ENCODE assay signal across 22 mouse cellular contexts in genomic region chr19:44788488-44788887, GRCm38 (mm10). TPM values are rescaled to one million over a fixed set of nuclear protein-coding genes. Genes with fewer than 3 reads are reported as not detected.
"Had no signal": no experiment of that assay in that cellular context is flagged by ENCODE, and none has a peak within 500 bp of the region (broad histone marks: within the 10 kb centered on the region; RNA-seq: fewer than 3 reads in every experiment).

No protein-coding gene starts in this region.

- H3K9ac ChIP-seq: lung, embryonic 14.5 days; neural tube, embryonic 13.5 days; neural tube, embryonic 15.5 days had no signal

- H3K9me3 ChIP-seq: midbrain, embryonic 10.5 days; neural tube, embryonic 13.5 days; neural tube, embryonic 15.5 days had no signal

- ATAC-seq: midbrain, embryonic 16.5 days had no signal

- H3K36me3 ChIP-seq: midbrain, embryonic 10.5 days; neural tube, embryonic 15.5 days had no signal

- DNase-seq: lung, adult 18-20 months; lung, embryonic 14.5 days; lung, postnatal 10 days; lung, postnatal 4 days; midbrain, embryonic 14.5 days; retina, postnatal 1 day; right cerebral cortex, adult 18-20 months; right cerebral cortex, postnatal 25 days; right cerebral cortex, postnatal 4 days; spleen, adult 18-20 months; thymus, adult 18-20 months; thymus, postnatal 14 days; thymus, postnatal 36 days had no signal

- H3K27me3 ChIP-seq: neural tube, embryonic 13.5 days; neural tube, embryonic 15.5 days had no signal

- H3K4me2 ChIP-seq: lung, embryonic 14.5 days; neural tube, embryonic 13.5 days; neural tube, embryonic 15.5 days had no signal

- H3K4me3 ChIP-seq: midbrain, embryonic 10.5 days; myocyte; neural tube, embryonic 13.5 days; neural tube, embryonic 15.5 days had no signal

- H3K27ac ChIP-seq: midbrain, embryonic 10.5 days; neural tube, embryonic 13.5 days; neural tube, embryonic 15.5 days had no signal

RNA-seq across cellular contexts. Expression of gene Pax2, which starts 32.6 kb away (rescaled TPM):
- polyA plus RNA-seq: lung, embryonic 16.5 days; myocyte; small intestine, adult 2 months; stomach, embryonic 14.5 days; stomach, embryonic 16.5 days had no signal
